Mouse (Mus musculus): ENCODE measurements around the gene Olfr109. TPM values are rescaled to one million over a fixed set of nuclear protein-coding genes. Genes with fewer than 3 reads are reported as not detected.

Olfr109 gene
- polyA plus RNA-seq (2012; fragmentation: generic; extraction: Trizol) = not detected

DNA sequence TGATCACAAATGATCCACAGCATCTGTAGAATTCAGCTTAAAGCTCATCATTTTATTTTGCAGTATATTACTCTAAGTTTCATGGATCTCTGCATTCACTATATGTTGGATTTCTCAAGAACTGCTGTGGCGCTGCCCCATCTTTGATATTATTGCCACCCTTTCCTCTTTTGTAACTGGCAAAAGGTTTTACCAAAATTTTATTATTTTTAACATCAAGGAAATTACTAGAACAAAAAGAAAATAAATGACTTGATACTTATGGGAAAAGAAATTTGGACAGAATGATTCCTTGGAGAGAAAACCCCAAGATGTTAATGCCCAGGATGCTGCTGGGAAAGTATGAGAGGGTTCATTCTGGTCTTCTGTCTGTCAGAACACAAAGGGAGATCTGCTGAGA lies at the start of gene Olfr109:
Gene Olfr109 (plus strand): TSS at position 301 of the 400 bp plus-strand sequence.

DNA sequence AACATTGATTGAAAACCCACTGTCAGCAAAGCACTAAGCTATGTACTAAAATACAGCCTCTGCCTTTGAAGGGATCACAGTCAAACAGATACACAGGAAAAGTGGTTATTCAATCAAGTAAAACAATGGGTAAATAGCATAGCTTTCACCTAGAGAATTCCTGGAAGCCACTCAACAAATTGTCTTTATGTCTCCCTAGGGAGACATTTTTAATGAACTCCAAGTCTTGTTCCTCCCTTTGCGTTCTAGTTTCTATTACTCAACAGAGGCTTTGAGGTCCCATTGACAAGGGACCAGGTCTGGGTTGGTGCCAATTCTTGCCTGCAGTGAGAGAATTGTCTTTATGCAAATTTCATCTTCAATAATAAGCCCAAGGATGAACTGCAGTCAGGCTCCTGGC lies 13.5 kb upstream of the Olfr109 start, which contains the start of gene Olfr108:
Gene Olfr108 (plus strand): TSS at position 301 of the 400 bp plus-strand sequence.

DNA sequence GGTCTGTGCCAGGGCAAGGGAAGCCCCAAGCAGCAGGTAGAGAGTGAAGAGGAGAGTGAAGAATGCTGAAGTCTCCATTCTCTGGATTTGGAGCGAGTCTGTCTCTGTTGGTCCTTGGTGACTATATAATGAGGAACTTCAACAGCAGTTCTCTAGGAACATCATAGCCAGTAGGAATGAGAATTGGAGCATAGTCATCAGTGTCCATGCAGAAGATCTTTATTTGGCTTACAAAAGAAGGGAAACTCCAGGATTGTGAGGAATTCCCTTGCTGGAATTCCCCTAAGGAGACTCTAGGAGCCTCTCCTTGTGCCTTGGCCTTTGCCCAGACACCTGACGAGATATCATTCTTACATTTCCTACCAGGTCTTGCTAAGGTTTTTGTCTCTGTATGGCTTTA lies 24.7 kb downstream of the Olfr109 start, which contains the start of gene H2-M2:
Gene H2-M2 (minus strand): TSS at position 101 of the 400 bp plus-strand sequence.

DNA sequence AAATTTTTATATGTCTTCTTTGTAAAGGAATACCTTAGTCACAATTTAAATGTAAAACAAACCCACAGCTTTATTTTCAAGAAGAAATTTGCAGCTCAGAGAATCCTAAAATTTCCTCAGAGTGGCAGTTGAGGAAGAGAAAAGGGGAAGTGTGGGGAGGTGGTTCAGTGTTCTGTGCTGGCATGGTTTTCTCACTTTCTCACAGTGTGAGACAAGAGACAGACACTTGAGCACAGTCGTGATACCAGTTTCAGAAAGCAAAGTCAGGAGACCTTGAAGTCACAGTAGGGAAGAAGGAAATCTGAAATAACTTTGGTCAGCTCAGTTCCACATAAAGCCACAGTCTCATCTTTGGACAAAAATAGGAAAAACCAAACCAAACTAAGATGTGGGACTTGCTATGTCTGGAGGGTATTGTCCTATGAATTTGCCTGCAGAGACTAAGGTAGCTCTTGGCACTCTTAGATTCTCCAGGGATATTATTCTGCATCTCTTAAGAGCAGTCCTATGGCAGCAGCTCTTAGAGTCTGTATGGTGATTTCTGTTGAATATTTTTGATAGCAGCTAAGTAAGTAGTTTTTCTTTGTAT lies 33.3 kb downstream of the Olfr109 start, which contains the start of gene Olfr110:
Gene Olfr110 (plus strand): TSS at position 539 of the 589 bp plus-strand sequence.

DNA sequence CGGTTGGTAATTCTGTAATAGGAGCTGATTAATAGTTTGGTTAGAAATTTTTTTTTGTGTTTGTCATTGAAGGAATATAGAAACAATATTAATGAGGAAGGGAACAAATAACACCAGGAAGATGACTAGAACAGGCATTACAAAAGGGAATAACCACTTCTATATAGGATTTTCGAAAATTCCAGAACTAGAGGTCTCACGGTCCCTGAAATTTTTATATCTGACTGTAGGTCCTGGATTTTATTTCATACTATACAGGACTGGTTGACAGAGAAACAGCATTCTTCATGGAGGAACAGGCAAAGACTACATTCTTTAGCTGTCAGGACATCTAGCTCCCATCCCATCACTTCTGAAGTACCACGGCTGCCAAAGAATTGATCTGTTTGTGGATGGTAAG lies 49.0 kb downstream of the Olfr109 start, which contains the start of gene Olfr111:
Gene Olfr111 (plus strand): TSS at position 301 of the 400 bp plus-strand sequence.

Other genes starting within 250 kb of the Olfr109 start
- gene Olfr95, start 245.8 kb upstream of the Olfr109 start, polyA plus RNA-seq (2012; fragmentation: generic; extraction: Trizol) = not detected
- not detected for gene Olfr96, start 238.8 kb upstream of the Olfr109 start, polyA plus RNA-seq (2012; fragmentation: generic; extraction: Trizol)
- gene Olfr97, start 221.6 kb upstream of the Olfr109 start, polyA plus RNA-seq (2012; fragmentation: generic; extraction: Trizol) = not detected
- not detected for gene Olfr98, start 195.2 kb upstream of the Olfr109 start, polyA plus RNA-seq (2012; fragmentation: generic; extraction: Trizol)
- 1 to 10 TPM in 1 of 2 experiments, under 1 TPM in 1; 0.35 to 4.0 TPM for gene H2-M3, start 188.7 kb upstream of the Olfr109 start, polyA plus RNA-seq (2012; fragmentation: generic; extraction: Trizol)
- gene Olfr99, start 175.5 kb upstream of the Olfr109 start, polyA plus RNA-seq (2012; fragmentation: generic; extraction: Trizol) = not detected
- not detected for gene Olfr101, start 154.6 kb upstream of the Olfr109 start, polyA plus RNA-seq (2012; fragmentation: generic; extraction: Trizol)
- gene Olfr102, start 141.9 kb upstream of the Olfr109 start, polyA plus RNA-seq (2012; fragmentation: generic; extraction: Trizol) = not detected
- gene Olfr103, start 119.2 kb upstream of the Olfr109 start, polyA plus RNA-seq (2012; fragmentation: generic; extraction: Trizol) = not detected
- gene Olfr104-ps, start 99.3 kb upstream of the Olfr109 start, polyA plus RNA-seq (2012; fragmentation: generic; extraction: Trizol) = not detected
- gene Olfr105-ps, start 79.9 kb upstream of the Olfr109 start, polyA plus RNA-seq (2012; fragmentation: generic; extraction: Trizol) = not detected
- not detected for gene Olfr106-ps, start 68.5 kb upstream of the Olfr109 start, polyA plus RNA-seq (2012; fragmentation: generic; extraction: Trizol)
- gene Olfr107, start 59.7 kb upstream of the Olfr109 start, polyA plus RNA-seq (2012; fragmentation: generic; extraction: Trizol) = not detected
- not detected for gene Olfr108, start 13.4 kb upstream of the Olfr109 start, polyA plus RNA-seq (2012; fragmentation: generic; extraction: Trizol)
- not detected for gene H2-M2, start 24.6 kb downstream of the Olfr109 start, polyA plus RNA-seq (2012; fragmentation: generic; extraction: Trizol)
- gene Olfr110, start 33.6 kb downstream of the Olfr109 start, polyA plus RNA-seq (2012; fragmentation: generic; extraction: Trizol) = not detected
- not detected for gene Olfr111, start 49.1 kb downstream of the Olfr109 start, polyA plus RNA-seq (2012; fragmentation: generic; extraction: Trizol)
- gene Olfr112, start 110.5 kb downstream of the Olfr109 start, polyA plus RNA-seq (2012; fragmentation: generic; extraction: Trizol) = not detected
- not detected for gene Olfr113, start 118.7 kb downstream of the Olfr109 start, polyA plus RNA-seq (2012; fragmentation: generic; extraction: Trizol)
- gene Olfr114, start 133.8 kb downstream of the Olfr109 start, polyA plus RNA-seq (2012; fragmentation: generic; extraction: Trizol) = not detected
- not detected for gene Olfr115, start 168.2 kb downstream of the Olfr109 start, polyA plus RNA-seq (2012; fragmentation: generic; extraction: Trizol)
- gene Olfr116, start 168.3 kb downstream of the Olfr109 start, polyA plus RNA-seq (2012; fragmentation: generic; extraction: Trizol) = not detected
- not detected for gene Olfr117, start 204.9 kb downstream of the Olfr109 start, polyA plus RNA-seq (2012; fragmentation: generic; extraction: Trizol)
- not detected for gene Olfr118, start 208.1 kb downstream of the Olfr109 start, polyA plus RNA-seq (2012; fragmentation: generic; extraction: Trizol)
- gene Olfr119, start 237.6 kb downstream of the Olfr109 start, polyA plus RNA-seq (2012; fragmentation: generic; extraction: Trizol) = not detected

Measured in C3H10T1/2 (cell line).